ENCODE assay signal across 7 mouse cellular contexts in genomic region chr1:36709055-36709853, GRCm38 (mm10). TPM values are rescaled to one million over a fixed set of nuclear protein-coding genes. Genes with fewer than 3 reads are reported as not detected.
DNase-seq lines count a peak whose midpoint lies in the region; ATAC-seq and TF ChIP-seq lines count a peak whose summit lies in the region.

No protein-coding gene starts in this region.

- TF ChIP-seq CTCF in C2C12 (IDR thresholded peaks at IDR 0.05; ENCODE audit: control insufficient read depth, insufficient read depth, insufficient read length) (no peak), E14TG2a.4 (conservative IDR thresholded peaks at IDR 0.05; ENCODE audit: low read length) (peak; percentile 7; the same call in 1 of the 2 replicates)
- peak; percentile 35 for TF ChIP-seq CTCF in lung, adult 2 months (IDR thresholded peaks at IDR 0.05; ENCODE audit: insufficient read depth, low read length)

- H3K4me3 ChIP-seq in C2C12 (ENCODE audit: insufficient read depth, poor library complexity, severe bottlenecking) (peak overlapping the region; percentile 90), E14TG2a.4 (replicated peaks; ENCODE audit: low read length) (peak overlapping the region; percentile 98)
- peak overlapping the region; percentile 97 for H3K4me3 ChIP-seq in lung, adult 2 months (replicated peaks; ENCODE audit: extremely low read depth, low read depth, low read length)
- H3K4me3 ChIP-seq in neural tube, embryonic 15.5 days (replicated peaks), result peak overlapping the region; percentile 78

- H3K27ac ChIP-seq in neural tube, embryonic 15.5 days (replicated peaks), result peak overlapping the region; percentile 91

- H3ac ChIP-seq in C2C12 (ENCODE audit: control insufficient read depth, insufficient read length, low read depth), result peak overlapping the region; percentile 93

- peak overlapping the region; percentile 84 for H3K4me2 ChIP-seq in neural tube, embryonic 15.5 days

- peaks cover 27% of the 10 kb centered on the region for H3K79me3 ChIP-seq in C2C12 (ENCODE audit: low read depth)

- H3K9me3 ChIP-seq in E14TG2a.4 (ENCODE audit: low read length), result peaks cover 9% of the 10 kb centered on the region
- H3K9me3 ChIP-seq in neural tube, embryonic 15.5 days (replicated peaks), result no peaks in the 10 kb centered on the region

- ATAC-seq in neural tube, embryonic 15.5 days (ENCODE audit: low FRiP score), result peak; percentile 64

- H3K9ac ChIP-seq in neural tube, embryonic 15.5 days (replicated peaks), result peak overlapping the region; percentile 92

- peaks cover 33% of the 10 kb centered on the region for H3K79me2 ChIP-seq in C2C12 (ENCODE audit: control insufficient read depth, insufficient read depth)

- peaks cover under 1% of the 10 kb centered on the region for H3K27me3 ChIP-seq in C2C12 (ENCODE audit: control insufficient read depth, insufficient read depth, insufficient read length)
- H3K27me3 ChIP-seq in E14TG2a.4 (ENCODE audit: insufficient read depth, low read length), result no peaks in the 10 kb centered on the region
- H3K27me3 ChIP-seq in neural tube, embryonic 15.5 days (replicated peaks), result no peaks in the 10 kb centered on the region

- WGBS in lung, adult 2 months, result 1% methylated on average over 33 of the region's 33 CpGs
- WGBS in neural tube, embryonic 15.5 days, result under 1% methylated on average over 33 of the region's 33 CpGs

- H3K4me1 ChIP-seq in E14TG2a.4 (replicated peaks; ENCODE audit: low read depth, low read length), result peaks cover 42% of the 10 kb centered on the region
- peaks cover 6% of the 10 kb centered on the region; the same call in 1 of the 2 replicates for H3K4me1 ChIP-seq in lung, adult 2 months (ENCODE audit: control insufficient read depth, insufficient read depth, low read length)
- peaks cover 32% of the 10 kb centered on the region for H3K4me1 ChIP-seq in neural tube, embryonic 15.5 days

- no peak for TF ChIP-seq POLR2A in lung, adult 2 months (IDR thresholded peaks at IDR 0.05; ENCODE audit: borderline replicate concordance, extremely low read depth, low read depth, low read length)

- peaks cover 22% of the 10 kb centered on the region for H3K36me3 ChIP-seq in C2C12 (ENCODE audit: control insufficient read depth, insufficient read depth)
- peaks cover 33% of the 10 kb centered on the region for H3K36me3 ChIP-seq in E14TG2a.4 (ENCODE audit: insufficient read depth, low read length)
- peaks cover 27% of the 10 kb centered on the region for H3K36me3 ChIP-seq in neural tube, embryonic 15.5 days

- DNase-seq in c-Kit-positive CD71-negative TER-119-negative erythroid progenitor cells, embryonic 14.5 days (ENCODE audit: low read depth), result peak; percentile 34
- peak; percentile 20 for DNase-seq in gastrocnemius, postnatal 10 days
- peak; percentile 51 for DNase-seq in kidney, adult 18-20 months
- DNase-seq in lung, adult 2 months, result peak; percentile 34

TF ChIP-seq in C2C12, 6 proteins besides CTCF, POLR2A, EP300 and RAD21:
- no peak for TF ChIP-seq FOSL1 (IDR thresholded peaks at IDR 0.05; ENCODE audit: insufficient read depth, low read length, poor library complexity, severe bottlenecking)
- no peak for TF ChIP-seq MYOD1 (IDR thresholded peaks at IDR 0.05; ENCODE audit: control insufficient read depth, insufficient read length, low read depth)
- no peak for TF ChIP-seq MYOG (IDR thresholded peaks at IDR 0.05; ENCODE audit: control insufficient read depth, extremely low read depth, insufficient read length)
- TF ChIP-seq USF1 (IDR thresholded peaks at IDR 0.05; ENCODE audit: low read depth), result no peak
- no peak for TF ChIP-seq MAX (IDR thresholded peaks at IDR 0.05)
- no peak for TF ChIP-seq CEBPB (IDR thresholded peaks at IDR 0.05; ENCODE audit: low read depth)

RNA-seq across cellular contexts. Expression of gene 4933424G06Rik, which starts 0.7 kb away (rescaled TPM):
- polyA plus RNA-seq in C2C12 (2012; fragmentation: generic; extraction: Trizol), result 0.02 TPM
- not detected for total RNA-seq in gastrocnemius, postnatal 10 days (2021)
- not detected in 2 replicates for polyA plus RNA-seq in lung, adult 2 months (2012; rRNA removed)
- 0.32 and 0.74 TPM in 2 replicates for polyA plus RNA-seq in neural tube, embryonic 15.5 days (2015; fragmentation: Nextera tagmentation; extraction: Ambion mirVana)

RNA-seq across cellular contexts. Expression of gene Actr1b, which starts 5.0 kb away (rescaled TPM):
- 106 TPM for polyA plus RNA-seq in C2C12 (2012; fragmentation: generic; extraction: Trizol)
- 100 to 1,000 TPM; 134 to 146 TPM for total RNA-seq in gastrocnemius, postnatal 10 days (2021)
- 107 and 111 TPM in 2 replicates for polyA plus RNA-seq in lung, adult 2 months (2012; rRNA removed)
- polyA plus RNA-seq in neural tube, embryonic 15.5 days (2015; fragmentation: Nextera tagmentation; extraction: Ambion mirVana), result 122 TPM in 2 replicates

RNA-seq across cellular contexts. Expression of gene Cox5b, which starts 18.0 kb away (rescaled TPM):
- 734 TPM for polyA plus RNA-seq in C2C12 (2012; fragmentation: generic; extraction: Trizol)
- total RNA-seq in gastrocnemius, postnatal 10 days (2021), result 1,000 to 10,000 TPM; 1,243 to 1,338 TPM
- polyA plus RNA-seq in lung, adult 2 months (2012; rRNA removed), result 249 and 279 TPM in 2 replicates
- polyA plus RNA-seq in neural tube, embryonic 15.5 days (2015; fragmentation: Nextera tagmentation; extraction: Ambion mirVana), result 808 and 899 TPM in 2 replicates

RNA-seq across cellular contexts. Expression of gene Fam178b, which starts 26.3 kb away (rescaled TPM):
- polyA plus RNA-seq in C2C12 (2012; fragmentation: generic; extraction: Trizol), result 0.08 TPM
- total RNA-seq in gastrocnemius, postnatal 10 days (2021), result 1 to 10 TPM; 3.0 to 3.1 TPM
- 11.2 and 13.9 TPM in 2 replicates for polyA plus RNA-seq in lung, adult 2 months (2012; rRNA removed)
- polyA plus RNA-seq in neural tube, embryonic 15.5 days (2015; fragmentation: Nextera tagmentation; extraction: Ambion mirVana), result 0.27 and 0.51 TPM in 2 replicates

RNA-seq across cellular contexts. Expression of gene Zap70, which starts 52.3 kb away (rescaled TPM):
- not detected for polyA plus RNA-seq in C2C12 (2012; fragmentation: generic; extraction: Trizol)
- total RNA-seq in gastrocnemius, postnatal 10 days (2021), result under 1 TPM; 0.34 to 0.38 TPM
- 10.9 and 12.9 TPM in 2 replicates for polyA plus RNA-seq in lung, adult 2 months (2012; rRNA removed)
- polyA plus RNA-seq in neural tube, embryonic 15.5 days (2015; fragmentation: Nextera tagmentation; extraction: Ambion mirVana), result 1.2 and 5.1 TPM in 2 replicates

Comparison
In these comparisons a context has a peak if more than half of its experiments do, and no peak if none do; other contexts are left out.
1. Peak in every context shown above with its lines: DNase-seq, ATAC-seq, H3K4me3 ChIP-seq and H3K27ac ChIP-seq.